ENCODE assay signal across 20 mouse cellular contexts in the genomic region with DNA sequence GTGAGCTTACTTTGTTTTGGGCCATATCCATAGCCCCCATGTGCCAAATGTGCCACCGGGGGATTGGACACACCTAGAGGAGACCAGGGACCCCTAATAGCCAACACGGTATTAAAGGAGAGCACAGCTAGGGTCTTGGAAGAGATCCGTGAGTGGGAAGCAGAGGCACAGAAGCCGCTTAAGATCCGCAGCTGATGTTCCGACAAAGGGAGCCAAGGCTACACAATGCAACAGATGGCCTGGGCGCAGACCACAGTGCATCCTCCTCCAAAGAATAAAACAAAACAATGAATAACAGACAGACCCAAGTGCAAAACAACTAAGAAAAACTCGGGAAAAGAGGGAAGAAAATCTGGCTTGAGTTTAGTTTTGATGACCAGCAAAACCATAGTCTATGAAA.
DNase-seq lines count a peak whose midpoint lies in the region; TF ChIP-seq lines count a peak whose summit lies in the region.
"Had no signal": no experiment of that assay in that cellular context is flagged by ENCODE, and none has a peak within 500 bp of the region (broad histone marks: within the 10 kb centered on the region; RNA-seq: fewer than 3 reads in every experiment).

No protein-coding gene starts in this region.

- no peak overlapping the region for H3K4me3 ChIP-seq in limb, embryonic 10.5 days
- H3K4me3 ChIP-seq: forebrain, embryonic 15.5 days; limb, embryonic 12.5 days had no signal

- no peaks in the 10 kb centered on the region for H3K9me3 ChIP-seq in limb, embryonic 10.5 days (replicated peaks)
- H3K9me3 ChIP-seq: forebrain, embryonic 15.5 days; limb, embryonic 12.5 days had no signal

- peak; percentile 42 for DNase-seq in gastrocnemius, postnatal 14 days
- no peak for DNase-seq in gastrocnemius, adult 8-10 months (ENCODE audit: low spot score in 2 of 2)
- peak; percentile 61 for DNase-seq in layer of hippocampus, adult 9-11 months
- no peak for DNase-seq in layer of hippocampus, adult 9-10 months (ENCODE audit: low spot score)
- DNase-seq in brain, embryonic 14.5 days (ENCODE audit: low read depth): peak; percentile 35
- peak; percentile 38 for DNase-seq in gastrocnemius, postnatal 25 days
- DNase-seq in limb, embryonic 10.5 days (ENCODE audit: low spot score): no peak
- DNase-seq: adrenal gland, adult 2 months; cerebellum, adult 18-20 months; cerebellum, postnatal 36 days; embryo, embryonic 11 days; kidney, adult 9 months; kidney, postnatal 14 days; liver, postnatal 0 days; retina, postnatal 1 day; right cerebral cortex, postnatal 25 days; thymus, postnatal 14 days had no signal

- H3K27ac ChIP-seq in limb, embryonic 10.5 days: no peak overlapping the region
- H3K27ac ChIP-seq: forebrain, embryonic 15.5 days; limb, embryonic 12.5 days; macrophage had no signal

- H3K4me1 ChIP-seq in limb, embryonic 10.5 days: no peaks in the 10 kb centered on the region
- H3K4me1 ChIP-seq: forebrain, embryonic 15.5 days; limb, embryonic 12.5 days had no signal

- peaks cover 8% of the 10 kb centered on the region for H3K36me3 ChIP-seq in limb, embryonic 10.5 days

- WGBS in limb, embryonic 10.5 days: 90% methylated on average over 8 of the region's 8 CpGs

- no peaks in the 10 kb centered on the region for H3K27me3 ChIP-seq in limb, embryonic 10.5 days (ENCODE audit: low read depth, poor library complexity, severe bottlenecking)
- H3K27me3 ChIP-seq: forebrain, embryonic 15.5 days; limb, embryonic 12.5 days had no signal

- no peak for TF ChIP-seq POLR2A in brain, embryonic 14.5 days (IDR thresholded peaks at IDR 0.05; ENCODE audit: borderline replicate concordance, extremely low read depth, insufficient read depth, insufficient read length, poor library complexity, severe bottlenecking)

- no peak for TF ChIP-seq CTCF in brain, embryonic 14.5 days (IDR thresholded peaks at IDR 0.05; ENCODE audit: borderline replicate concordance, extremely low read depth, insufficient read depth, insufficient read length)

- intact Hi-C loops in gastrocnemius, postnatal 14 days (cut with DNase I; ENCODE audit: low total_unique reads): no loop called here

Comparison
In these comparisons a context has a peak if more than half of its experiments do, and no peak if none do; other contexts are left out.
1. DNase-seq: peak in gastrocnemius, postnatal 14 days (single experiment), layer of hippocampus, adult 9-11 months (single experiment), brain, embryonic 14.5 days (single experiment) and gastrocnemius, postnatal 25 days (single experiment); none in gastrocnemius, adult 8-10 months (0 of 2), layer of hippocampus, adult 9-10 months (single experiment) and limb, embryonic 10.5 days (single experiment).